Mouse (Mus musculus): Measurements from ENCODE around the gene Fdx1.

DNA sequence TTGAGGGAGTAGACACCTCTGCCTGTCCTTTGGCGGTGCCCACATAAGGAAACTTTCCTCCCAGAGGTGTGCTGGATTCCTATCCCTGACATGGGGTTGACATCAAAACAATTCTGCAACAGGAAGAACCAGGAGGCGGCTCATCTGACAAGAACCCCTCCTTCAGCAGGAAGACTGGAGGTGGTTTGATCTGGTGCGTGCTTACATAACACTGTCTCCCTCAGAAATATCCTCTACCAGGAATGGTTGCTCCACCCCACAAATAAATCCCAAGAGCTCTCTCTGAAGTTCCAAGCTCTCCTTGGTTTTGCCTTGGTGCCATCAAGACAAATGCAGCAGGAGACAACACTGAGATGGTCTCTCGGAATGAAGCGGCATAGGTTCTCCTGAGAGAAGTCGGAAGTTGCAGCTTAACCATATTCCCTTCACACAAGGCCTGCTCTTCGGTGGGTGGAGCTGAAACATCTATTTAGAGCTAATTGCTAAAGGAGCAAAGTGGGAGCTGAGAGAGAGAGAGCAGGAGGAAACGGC, 38.7 kb downstream of the Fdx1 start:
- TF ChIP-seq CTCF (IDR thresholded peaks at IDR 0.05) (no peak), POLR2A (IDR thresholded peaks at IDR 0.05; ENCODE audit: insufficient read depth, low read depth, low read length) (no peak), EP300 (IDR thresholded peaks at IDR 0.05; ENCODE audit: insufficient read depth, low read depth, low read length) (no peak)

Data from heart, adult 2 months (tissue).